Mouse (Mus musculus): ENCODE measurements at regions not wholly inside any gene's neighbourhood (a gene's known extent, or its start where the extent isn't known, plus 50 kb on each side); places are given as distances from the start of the nearest gene placed in this dataset.
A peak's percentile ranks its signal among the peaks of the same experiment; 100 is the strongest.

GRCm38 (mm10) chr3:149508671-149509070 lies 518.3 kb upstream of the Adgrl2 start:
- no peak overlapping the region for H3K4me2 ChIP-seq (replicated peaks; ENCODE audit: low read depth)
- no peak for TF ChIP-seq EP300 (optimal IDR thresholded peaks at IDR 0.05)
- TF ChIP-seq CTCF (IDR thresholded peaks at IDR 0.05; ENCODE audit: low read depth): no peak

DNA sequence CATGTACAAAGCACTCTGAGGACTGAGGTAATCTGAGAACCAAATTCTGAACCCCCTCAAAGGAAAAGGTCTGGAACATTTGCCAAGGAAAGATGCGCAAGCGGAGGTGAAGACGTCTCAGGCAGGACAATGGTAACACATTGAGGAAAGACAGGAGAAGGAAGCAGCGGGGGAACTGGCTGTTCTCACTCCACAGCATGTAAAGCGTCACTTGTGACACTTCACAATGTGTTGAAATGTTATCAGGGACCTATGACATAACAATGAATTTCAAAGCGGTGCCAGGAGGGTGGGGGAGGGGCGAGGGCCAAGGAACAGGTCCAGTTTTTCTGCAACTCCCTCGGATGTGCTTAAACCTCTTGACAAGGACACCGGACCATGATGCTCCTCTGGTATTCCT lies 515.3 kb upstream of the Adgrl2 start:
- Histone ChIP-seq H3K36me3 (ENCODE audit: control insufficient read depth, insufficient read depth, low read length) (no peaks in the 10 kb centered on the region), H3K9ac (ENCODE audit: low read length) (no peak overlapping the region), H3K27me3 (ENCODE audit: control insufficient read depth, insufficient read depth, low read length) (no peaks in the 10 kb centered on the region), H3K4me3 (ENCODE audit: low read depth, low read length) (no peak overlapping the region), H3K9me3 (ENCODE audit: control insufficient read depth, low read length) (no peaks in the 10 kb centered on the region), H3K4me2 (replicated peaks; ENCODE audit: low read depth) (no peak overlapping the region), H3K27ac (replicated peaks) (no peak overlapping the region), H3K4me1 (replicated peaks; ENCODE audit: control insufficient read depth, insufficient read depth) (no peaks in the 10 kb centered on the region)
- no peak for DNase-seq (ENCODE audit: low spot score)
- 66% methylated on average over 9 of the region's 9 CpGs for WGBS
- ATAC-seq (ENCODE audit: low FRiP score, low TSS enrichment): no peak
- TF ChIP-seq EP300 (optimal IDR thresholded peaks at IDR 0.05) (no peak), CTCF (IDR thresholded peaks at IDR 0.05; ENCODE audit: low read depth) (no peak)

More at GRCm38 (mm10) chr3:149508671-149509070, 518.3 kb upstream of the Adgrl2 start:
- Histone ChIP-seq H3K4me3 (ENCODE audit: low read depth, low read length) (no peak overlapping the region), H3K9me3 (ENCODE audit: control insufficient read depth, low read length) (no peaks in the 10 kb centered on the region), H3K27me3 (ENCODE audit: control insufficient read depth, insufficient read depth, low read length) (no peaks in the 10 kb centered on the region), H3K9ac (ENCODE audit: low read length) (no peak overlapping the region), H3K4me1 (replicated peaks; ENCODE audit: control insufficient read depth, insufficient read depth) (no peaks in the 10 kb centered on the region), H3K27ac (replicated peaks) (no peak overlapping the region), H3K36me3 (ENCODE audit: control insufficient read depth, insufficient read depth, low read length) (no peaks in the 10 kb centered on the region)
- 89% methylated on average over 10 of the region's 10 CpGs for WGBS
- DNase-seq (ENCODE audit: low spot score) (no peak), ATAC-seq (ENCODE audit: low FRiP score, low TSS enrichment) (no peak)

DNA sequence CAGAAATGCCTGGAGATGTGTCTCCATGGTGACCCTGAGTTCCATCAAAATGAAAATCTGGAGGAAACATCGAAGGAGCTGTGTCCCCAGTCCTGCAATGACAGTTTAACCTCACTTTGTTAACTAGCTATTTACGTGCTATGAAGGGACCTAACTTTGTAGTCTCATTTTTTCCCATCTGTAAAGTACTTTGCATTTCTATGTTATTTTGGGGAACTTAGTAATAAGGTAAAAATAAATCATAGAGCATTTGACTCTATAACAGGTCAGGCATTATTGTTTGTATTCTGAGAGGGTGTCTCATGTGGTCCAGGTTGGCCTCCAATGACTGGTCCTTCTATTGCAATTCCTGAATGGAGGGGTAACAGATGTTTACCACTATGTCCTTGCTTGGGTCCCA lies 513.6 kb upstream of the Adgrl2 start:
- Histone ChIP-seq H3K27ac (replicated peaks) (no peak overlapping the region), H3K9me3 (ENCODE audit: control insufficient read depth, low read length) (no peaks in the 10 kb centered on the region), H3K27me3 (ENCODE audit: control insufficient read depth, insufficient read depth, low read length) (no peaks in the 10 kb centered on the region), H3K9ac (ENCODE audit: low read length) (no peak overlapping the region), H3K4me2 (replicated peaks; ENCODE audit: low read depth) (no peak overlapping the region), H3K4me1 (replicated peaks; ENCODE audit: control insufficient read depth, insufficient read depth) (no peaks in the 10 kb centered on the region), H3K36me3 (ENCODE audit: control insufficient read depth, insufficient read depth, low read length) (no peaks in the 10 kb centered on the region), H3K4me3 (ENCODE audit: low read depth, low read length) (no peak overlapping the region)
- TF ChIP-seq EP300 (optimal IDR thresholded peaks at IDR 0.05): no peak
- TF ChIP-seq CTCF (IDR thresholded peaks at IDR 0.05; ENCODE audit: low read depth): no peak
- DNase-seq (ENCODE audit: low spot score) (no peak), ATAC-seq (ENCODE audit: low FRiP score, low TSS enrichment) (no peak)
- 91% methylated on average over 2 of the region's 2 CpGs for WGBS

GRCm38 (mm10) chr3:149500130-149500529 lies 509.8 kb upstream of the Adgrl2 start:
- DNase-seq (ENCODE audit: low spot score): no peak
- H3K9ac ChIP-seq (ENCODE audit: low read length): no peak overlapping the region
- no peak for ATAC-seq (ENCODE audit: low FRiP score, low TSS enrichment)
- H3K9me3 ChIP-seq (ENCODE audit: control insufficient read depth, low read length): no peaks in the 10 kb centered on the region
- no peaks in the 10 kb centered on the region for H3K36me3 ChIP-seq (ENCODE audit: control insufficient read depth, insufficient read depth, low read length)
- TF ChIP-seq EP300 (optimal IDR thresholded peaks at IDR 0.05) (no peak), CTCF (IDR thresholded peaks at IDR 0.05; ENCODE audit: low read depth) (no peak)
- H3K27me3 ChIP-seq (ENCODE audit: control insufficient read depth, insufficient read depth, low read length): no peaks in the 10 kb centered on the region
- H3K4me2 ChIP-seq (replicated peaks; ENCODE audit: low read depth): no peak overlapping the region
- no peak overlapping the region for H3K27ac ChIP-seq (replicated peaks)
- no peak overlapping the region for H3K4me3 ChIP-seq (ENCODE audit: low read depth, low read length)
- 82% methylated on average over 3 of the region's 3 CpGs for WGBS
- H3K4me1 ChIP-seq (replicated peaks; ENCODE audit: control insufficient read depth, insufficient read depth): no peaks in the 10 kb centered on the region

GRCm38 (mm10) chr3:149498765-149499164 lies 508.4 kb upstream of the Adgrl2 start:
- ATAC-seq (ENCODE audit: low FRiP score, low TSS enrichment) (no peak), DNase-seq (ENCODE audit: low spot score) (no peak)
- H3K9me3 ChIP-seq (ENCODE audit: control insufficient read depth, low read length): no peaks in the 10 kb centered on the region
- H3K4me3 ChIP-seq (ENCODE audit: low read depth, low read length): no peak overlapping the region
- H3K9ac ChIP-seq (ENCODE audit: low read length): no peak overlapping the region
- no peaks in the 10 kb centered on the region for H3K4me1 ChIP-seq (replicated peaks; ENCODE audit: control insufficient read depth, insufficient read depth)
- H3K27ac ChIP-seq (replicated peaks): no peak overlapping the region
- no peaks in the 10 kb centered on the region for H3K36me3 ChIP-seq (ENCODE audit: control insufficient read depth, insufficient read depth, low read length)
- H3K4me2 ChIP-seq (replicated peaks; ENCODE audit: low read depth): no peak overlapping the region
- H3K27me3 ChIP-seq (ENCODE audit: control insufficient read depth, insufficient read depth, low read length): no peaks in the 10 kb centered on the region
- 38% methylated on average over 1 of the region's 1 CpGs for WGBS
- TF ChIP-seq CTCF (IDR thresholded peaks at IDR 0.05; ENCODE audit: low read depth) (no peak), EP300 (optimal IDR thresholded peaks at IDR 0.05) (no peak)

- H3K27ac ChIP-seq (replicated peaks): peak overlapping the region; percentile 73
- H3K4me2 ChIP-seq (replicated peaks; ENCODE audit: low read depth): peak overlapping the region; percentile 39
- no peaks in the 10 kb centered on the region for H3K27me3 ChIP-seq (ENCODE audit: control insufficient read depth, insufficient read depth, low read length)
- no peaks in the 10 kb centered on the region for H3K36me3 ChIP-seq (ENCODE audit: control insufficient read depth, insufficient read depth, low read length)
- H3K9me3 ChIP-seq (ENCODE audit: control insufficient read depth, low read length): no peaks in the 10 kb centered on the region
- H3K4me1 ChIP-seq (replicated peaks; ENCODE audit: control insufficient read depth, insufficient read depth): no peaks in the 10 kb centered on the region
- DNase-seq (ENCODE audit: low spot score) (no peak), ATAC-seq (ENCODE audit: low FRiP score, low TSS enrichment) (no peak)
- no peak overlapping the region for H3K4me3 ChIP-seq (ENCODE audit: low read depth, low read length)
- TF ChIP-seq EP300 (optimal IDR thresholded peaks at IDR 0.05) (no peak), CTCF (IDR thresholded peaks at IDR 0.05; ENCODE audit: low read depth) (no peak)
- H3K9ac ChIP-seq (ENCODE audit: low read length): no peak overlapping the region
- WGBS: 38% methylated on average over 10 of the region's 10 CpGs
Measured at GRCm38 (mm10) chr3:149496829-149497471, 506.6 kb upstream of the Adgrl2 start.
